Mouse (Mus musculus) bone marrow, adult 2 months (tissue): ENCODE measurements around the gene Gm11639.

Experiments used
- CTCF ChIP-seq: fragments of 200-500 bp; IDR thresholded peaks from 2 replicates; pipeline ENCODE4 v1.5.1; 2011; ENCODE audit warnings: low read length, control low read depth; ENCODE audit not compliant: control insufficient read depth, insufficient read depth
- POLR2A ChIP-seq: fragments of 200-500 bp; IDR thresholded peaks from 2 replicates; pipeline ENCODE4 v1.6.1; 2011; ENCODE audit warnings: low read depth, mild to moderate bottlenecking, control low read depth, low read length, borderline replicate concordance; ENCODE audit not compliant: control insufficient read depth

- TF ChIP-seq CTCF: no peak
- TF ChIP-seq POLR2A: no peak
These were observed 38.2 kb upstream of the Gm11639 start for GRCm38 (mm10) chr11:104647188-104647867.
